In the genomic region with DNA sequence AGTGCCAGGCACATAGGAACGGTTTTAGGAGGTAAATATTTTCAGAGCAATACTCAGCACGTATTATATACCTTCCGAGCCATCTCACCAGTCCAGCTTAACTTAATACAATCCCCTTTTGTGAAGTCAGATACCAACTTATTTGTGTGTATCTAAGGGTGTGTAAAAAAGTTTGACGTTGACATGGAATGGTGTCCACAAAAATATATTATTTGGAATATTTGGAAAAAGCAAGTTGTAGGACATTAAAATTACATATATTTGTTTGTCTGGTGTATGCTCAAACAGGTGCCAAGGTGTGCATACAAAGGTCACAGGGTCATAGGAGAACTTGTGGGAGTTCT, we compare ENCODE assay signal across 8 mouse cellular contexts. TPM values are rescaled to one million over a fixed set of nuclear protein-coding genes. Genes with fewer than 3 reads are reported as not detected.
A peak's percentile ranks its signal among the peaks of the same experiment; 100 is the strongest.
DNase-seq lines count a peak whose midpoint lies in the region; ATAC-seq and TF ChIP-seq lines count a peak whose summit lies in the region.

No protein-coding gene starts in this region.

- intact Hi-C loops in heart, adult 2 months (cut with DNase I), result loop anchor here (1.0 to 5.0 kb wide), 2 partner anchors 78 to 87 kb away; a partner anchor contains a TSS

- no peaks in the 10 kb centered on the region for H3K27me3 ChIP-seq in heart, adult 2 months (ENCODE audit: control insufficient read depth, insufficient read depth, low read length)
- no peaks in the 10 kb centered on the region for H3K27me3 ChIP-seq in CH12.LX (replicated peaks)
- 0 out of 2 replicates have a peak, but pooled peaks cover 2% of the 10 kb centered on the region for H3K27me3 ChIP-seq in forebrain, embryonic 16.5 days (replicated peaks; ENCODE audit: control insufficient read depth, insufficient read depth, low read length)
- peaks cover 13% of the 10 kb centered on the region for H3K27me3 ChIP-seq in liver, embryonic 15.5 days

- no peaks in the 10 kb centered on the region for H3K79me2 ChIP-seq in heart, adult 2 months (replicated peaks; ENCODE audit: control insufficient read depth, insufficient read depth, low read length)
- peaks cover 3% of the 10 kb centered on the region; the same call in 1 of the 2 replicates for H3K79me2 ChIP-seq in CH12.LX (replicated peaks; ENCODE audit: control insufficient read depth, extremely low read depth, insufficient read depth, poor library complexity, severe bottlenecking)

- in situ Hi-C loops in CH12.LX (cut with MboI; ENCODE audit: low pct_ligation_motif_present, low pct_unique_long_range_greater_than_20kb, low sequenced_read_pairs), result no loop called here

- peak overlapping the region; percentile 85 for H3K4me2 ChIP-seq in CH12.LX (ENCODE audit: insufficient read depth, low read depth, poor library complexity, severe bottlenecking)
- H3K4me2 ChIP-seq in forebrain, embryonic 16.5 days (ENCODE audit: low read length), result peak overlapping the region; percentile 82
- peak overlapping the region; percentile 89 for H3K4me2 ChIP-seq in liver, embryonic 15.5 days

- TF ChIP-seq POLR2A in heart, adult 2 months (IDR thresholded peaks at IDR 0.05; ENCODE audit: insufficient read depth, low read depth, low read length), result no peak
- no peak for TF ChIP-seq POLR2A in CH12.LX (IDR thresholded peaks at IDR 0.05; ENCODE audit: low read depth, low read length)

- no peak for TF ChIP-seq RAD21 in CH12.LX (IDR thresholded peaks at IDR 0.05; ENCODE audit: low read depth, low read length)

- H3K9me3 ChIP-seq in CH12.LX (replicated peaks; ENCODE audit: low read length), result no peaks in the 10 kb centered on the region
- no peaks in the 10 kb centered on the region for H3K9me3 ChIP-seq in forebrain, embryonic 16.5 days (ENCODE audit: control insufficient read depth, low read length)
- H3K9me3 ChIP-seq in liver, embryonic 15.5 days (replicated peaks), result no peaks in the 10 kb centered on the region

- 32% methylated on average over 4 of the region's 4 CpGs for WGBS in heart, adult 2 months
- 43% methylated on average over 4 of the region's 4 CpGs for WGBS in forebrain, embryonic 16.5 days
- WGBS in liver, embryonic 15.5 days (ENCODE audit: insufficient replicate concordance), result 29% methylated on average over 4 of the region's 4 CpGs

- H3K36me3 ChIP-seq in heart, adult 2 months (ENCODE audit: control insufficient read depth, insufficient read depth, low read length), result no peaks in the 10 kb centered on the region
- H3K36me3 ChIP-seq in CH12.LX (replicated peaks in 1 of 2; ENCODE audit: control insufficient read depth in 1 of 2, insufficient read depth in 1 of 2, low read length in 1 of 2), result peaks cover 0 to 13% of the 10 kb centered on the region in 2 experiments
- H3K36me3 ChIP-seq in forebrain, embryonic 16.5 days (ENCODE audit: control insufficient read depth, insufficient read depth), result no peaks in the 10 kb centered on the region
- no peaks in the 10 kb centered on the region for H3K36me3 ChIP-seq in liver, embryonic 15.5 days (replicated peaks)

- no peaks in the 10 kb centered on the region; the same call in 1 of the 2 replicates for H3K4me1 ChIP-seq in heart, adult 2 months (ENCODE audit: control insufficient read depth, insufficient read depth, low read length)
- H3K4me1 ChIP-seq in CH12.LX (ENCODE audit: control insufficient read depth in 1 of 2, insufficient read depth in 2 of 2), result peaks cover 3 to 16% of the 10 kb centered on the region in 2 experiments
- H3K4me1 ChIP-seq in forebrain, embryonic 16.5 days (replicated peaks; ENCODE audit: control insufficient read depth, insufficient read depth, low read length), result peaks cover 10% of the 10 kb centered on the region
- H3K4me1 ChIP-seq in liver, embryonic 15.5 days (replicated peaks), result peaks cover 51% of the 10 kb centered on the region

- peak overlapping the region; percentile 84 for H3K4me3 ChIP-seq in heart, adult 2 months
- peak overlapping the region; percentile 66 to 97 (median 76) for H3K4me3 ChIP-seq in CH12.LX (replicated peaks in 1 of 3; ENCODE audit: low read depth in 2 of 3, low read length in 2 of 3, poor library complexity in 1 of 3)
- peak overlapping the region; percentile 82 for H3K4me3 ChIP-seq in forebrain, embryonic 16.5 days (replicated peaks; ENCODE audit: low read length)
- H3K4me3 ChIP-seq in liver, embryonic 15.5 days (replicated peaks), result peak overlapping the region; percentile 71

- H3K9ac ChIP-seq in heart, adult 2 months (ENCODE audit: low read depth, low read length), result no peak overlapping the region
- peak overlapping the region; percentile 49 for H3K9ac ChIP-seq in CH12.LX (ENCODE audit: insufficient read depth, low read depth)
- H3K9ac ChIP-seq in forebrain, embryonic 16.5 days (replicated peaks; ENCODE audit: low read depth, low read length), result no peak overlapping the region; the same call in 1 of the 2 replicates
- H3K9ac ChIP-seq in liver, embryonic 15.5 days, result peak overlapping the region; percentile 62

- no peak overlapping the region for H3K27ac ChIP-seq in heart, adult 2 months
- H3K27ac ChIP-seq in CH12.LX (ENCODE audit: insufficient read depth, low read depth), result no peak overlapping the region
- H3K27ac ChIP-seq in forebrain, embryonic 16.5 days (ENCODE audit: low read length), result no peak overlapping the region
- peak overlapping the region; percentile 77 for H3K27ac ChIP-seq in liver, embryonic 15.5 days (replicated peaks)

- dilution Hi-C loops in CH12.LX (cut with MboI; ENCODE audit: extremely low pct_ligation_motif_present, extremely low pct_unique_long_range_greater_than_20kb, low sequenced_read_pairs), result no loop called here

- ATAC-seq in forebrain, embryonic 16.5 days, result no peak
- no peak for ATAC-seq in liver, embryonic 15.5 days (ENCODE audit: insufficient read depth)

- no peak for DNase-seq in heart, adult 2 months
- no peak for DNase-seq in heart, adult 11 months
- DNase-seq in CH12.LX (ENCODE audit: extremely low read depth), result no peak
- DNase-seq in right cerebral cortex, adult 2 months (ENCODE audit: low spot score in 2 of 2), result no peak
- DNase-seq in layer of hippocampus, postnatal 25 days (ENCODE audit: extremely low spot score in 1 of 2, low spot score in 1 of 2), result no peak
- DNase-seq in cerebellum, postnatal 14 days, result no peak

- TF ChIP-seq EP300 in heart, adult 2 months (IDR thresholded peaks at IDR 0.05; ENCODE audit: insufficient read depth, low read depth, low read length), result no peak
- TF ChIP-seq EP300 in CH12.LX (IDR thresholded peaks at IDR 0.05; ENCODE audit: low read length), result no peak

- no peak for TF ChIP-seq CTCF in heart, adult 2 months (IDR thresholded peaks at IDR 0.05)
- no peak for TF ChIP-seq CTCF in CH12.LX (conservative IDR thresholded peaks at IDR 0.05 in 1 of 2, IDR thresholded peaks at IDR 0.05 in 1 of 2; ENCODE audit: low read depth in 2 of 2, low read length in 2 of 2)

TF ChIP-seq in CH12.LX, 34 proteins besides CTCF, POLR2A, EP300 and RAD21:
- no peak for TF ChIP-seq UBTF (IDR thresholded peaks at IDR 0.05; ENCODE audit: low read depth, low read length)
- no peak for TF ChIP-seq IRF4 (IDR thresholded peaks at IDR 0.05; ENCODE audit: low read depth, low read length)
- no peak for TF ChIP-seq NELFE (IDR thresholded peaks at IDR 0.05; ENCODE audit: low read depth, low read length)
- TF ChIP-seq NRF1 (IDR thresholded peaks at IDR 0.05; ENCODE audit: low read depth, low read length), result no peak
- TF ChIP-seq HCFC1 (IDR thresholded peaks at IDR 0.05; ENCODE audit: low read depth, low read length), result no peak
- TF ChIP-seq TCF12 (IDR thresholded peaks at IDR 0.05; ENCODE audit: low read depth, low read length), result no peak
- no peak for TF ChIP-seq MAFK (IDR thresholded peaks at IDR 0.05; ENCODE audit: insufficient replicate concordance, low read length)
- no peak for TF ChIP-seq SIN3A (IDR thresholded peaks at IDR 0.05; ENCODE audit: low read length)
- no peak for TF ChIP-seq RCOR1 (conservative IDR thresholded peaks at IDR 0.05; ENCODE audit: low read depth, low read length)
- TF ChIP-seq MAZ (IDR thresholded peaks at IDR 0.05; ENCODE audit: low read depth, low read length), result no peak
- no peak for TF ChIP-seq USF1 (IDR thresholded peaks at IDR 0.05; ENCODE audit: low read depth, low read length)
- TF ChIP-seq TBP (conservative IDR thresholded peaks at IDR 0.05; ENCODE audit: low read depth, low read length), result no peak
TF ChIP-seq in CH12.LX: peak in this region for 0.

RNA-seq across cellular contexts. Expression of a gene that starts 0.8 kb away (rescaled TPM):
- 10 to 100 TPM; 35.2 to 38.0 TPM for total RNA-seq in heart, adult 2 months (2021)
- polyA plus RNA-seq in heart, adult 2 months (2012; rRNA removed), result 34.8 and 60.9 TPM in 2 replicates
- total RNA-seq in CH12.LX (2012; rRNA removed), result 19.7 and 21.5 TPM in 2 replicates
- 18.9 and 19.5 TPM in 2 replicates for total RNA-seq in CH12.LX (2014; rRNA removed)
- 28.3 and 28.4 TPM in 2 replicates for polyA plus RNA-seq in CH12.LX (2012; ENCODE audit: insufficient read length, low read depth)
- polyA plus RNA-seq in forebrain, embryonic 16.5 days (2015; fragmentation: Nextera tagmentation; extraction: Ambion mirVana), result 42.0 and 46.3 TPM in 2 replicates
- 21.0 and 21.4 TPM in 2 replicates for polyA plus RNA-seq in liver, embryonic 15.5 days (2015; fragmentation: Nextera tagmentation; extraction: Ambion mirVana)
- total RNA-seq in layer of hippocampus, postnatal 25 days (2021), result 10 to 100 TPM; 18.1 to 26.8 TPM

Comparison
In these comparisons a context has a peak if more than half of its experiments do, and no peak if none do; other contexts are left out.
1. H3K9ac ChIP-seq: peak in CH12.LX (single experiment) and liver, embryonic 15.5 days (single experiment); none in heart, adult 2 months (single experiment) and forebrain, embryonic 16.5 days (single experiment).
2. Peak in every context shown above with its lines, with median percentiles within 50 percentile points of each other: H3K4me3 ChIP-seq and H3K4me2 ChIP-seq.